Comparison of ENCODE assay signal across 9 mouse cellular contexts in genomic region chr17:15379741-15380526, GRCm38 (mm10). TPM values are rescaled to one million over a fixed set of nuclear protein-coding genes. Genes with fewer than 3 reads are reported as not detected.
DNase-seq lines count a peak whose midpoint lies in the region; ATAC-seq and TF ChIP-seq lines count a peak whose summit lies in the region.
"Had no signal": no experiment of that assay in that cellular context is flagged by ENCODE, and none has a peak within 500 bp of the region (broad histone marks: within the 10 kb centered on the region; RNA-seq: fewer than 3 reads in every experiment).

No protein-coding gene starts in this region.

- peaks cover 77% of the 10 kb centered on the region for H3K27me3 ChIP-seq in heart, embryonic 14.5 days (ENCODE audit: control insufficient read depth, insufficient read depth, low read length)
- 0 out of 2 replicates have a peak, but pooled peaks cover 3% of the 10 kb centered on the region for H3K27me3 ChIP-seq in hindbrain, embryonic 15.5 days
- no peaks in the 10 kb centered on the region for H3K27me3 ChIP-seq in midbrain, embryonic 14.5 days (ENCODE audit: control insufficient read depth, insufficient read depth, low read length)

- DNase-seq in heart, adult 9 months (ENCODE audit: low spot score in 2 of 2), result no peak
- DNase-seq in midbrain, embryonic 14.5 days, result no peak
- no peak for DNase-seq in left cerebral cortex, adult 18-20 months (ENCODE audit: low spot score in 2 of 2)
- no peak for DNase-seq in layer of hippocampus, adult 11-12 months (ENCODE audit: low spot score)
- DNase-seq: cerebellum, adult 11 months had no signal

- peak overlapping the region; percentile 37 to 49; a peak in 3 of 4 replicates for H3K4me3 ChIP-seq in heart, embryonic 14.5 days (ENCODE audit: control insufficient read depth in 1 of 2, insufficient read depth in 1 of 2, low read depth in 1 of 2, low read length in 2 of 2)
- H3K4me3 ChIP-seq in cortical plate, adult 2 months (ENCODE audit: insufficient read depth, low read length), result peak overlapping the region; percentile 29; the same call in 1 of the 2 replicates
- peak overlapping the region; percentile 50 for H3K4me3 ChIP-seq in hindbrain, embryonic 15.5 days
- H3K4me3 ChIP-seq in midbrain, embryonic 14.5 days (replicated peaks; ENCODE audit: low read depth, low read length), result peak overlapping the region; percentile 39

- H3K4me2 ChIP-seq in heart, embryonic 14.5 days (ENCODE audit: low read length), result peak overlapping the region; percentile 93
- peak overlapping the region; percentile 97 for H3K4me2 ChIP-seq in hindbrain, embryonic 15.5 days
- peak overlapping the region; percentile 81 for H3K4me2 ChIP-seq in midbrain, embryonic 14.5 days (ENCODE audit: low read length)

- no peak for TF ChIP-seq POLR2A in cortical plate, adult 2 months (IDR thresholded peaks at IDR 0.05; ENCODE audit: extremely low read depth, insufficient read depth, low read length)

- ATAC-seq in heart, embryonic 14.5 days (ENCODE audit: insufficient number of reproducible peaks, insufficient read depth, low FRiP score, low read depth), result no peak
- no peak for ATAC-seq in hindbrain, embryonic 15.5 days (ENCODE audit: low FRiP score, low read depth)
- ATAC-seq in midbrain, embryonic 14.5 days (ENCODE audit: low FRiP score, low TSS enrichment), result no peak
- no peak for ATAC-seq in erythroblast, adult 5-6 weeks (replicated peaks; ENCODE audit: low FRiP score, poor library complexity, severe bottlenecking)

- TF ChIP-seq CTCF in cortical plate, adult 2 months (IDR thresholded peaks at IDR 0.05; ENCODE audit: extremely low read depth, insufficient read depth, low read length), result no peak

- 15% methylated on average over 17 of the region's 17 CpGs for WGBS in heart, embryonic 14.5 days
- WGBS in hindbrain, embryonic 15.5 days, result 10% methylated on average over 17 of the region's 17 CpGs
- WGBS in midbrain, embryonic 14.5 days, result 7% methylated on average over 17 of the region's 17 CpGs

- H3K4me1 ChIP-seq in heart, embryonic 14.5 days (ENCODE audit: control insufficient read depth in 2 of 2, insufficient read depth in 2 of 2, low read length in 2 of 2), result peaks cover 7 to 23% of the 10 kb centered on the region in 2 experiments; a peak in 3 of 4 replicates
- peaks cover 2% of the 10 kb centered on the region; the same call in 1 of the 2 replicates for H3K4me1 ChIP-seq in cortical plate, adult 2 months (ENCODE audit: control insufficient read depth, insufficient read depth, low read length)
- H3K4me1 ChIP-seq in hindbrain, embryonic 15.5 days (replicated peaks), result peaks cover 41% of the 10 kb centered on the region
- H3K4me1 ChIP-seq in midbrain, embryonic 14.5 days (ENCODE audit: control insufficient read depth, insufficient read depth, low read length), result peaks cover 34% of the 10 kb centered on the region

- peaks cover 4% of the 10 kb centered on the region; the same call in 1 of the 2 replicates for H3K9me3 ChIP-seq in heart, embryonic 14.5 days (ENCODE audit: control insufficient read depth, low read length)
- H3K9me3 ChIP-seq in hindbrain, embryonic 15.5 days, result no peaks in the 10 kb centered on the region
- no peaks in the 10 kb centered on the region for H3K9me3 ChIP-seq in midbrain, embryonic 14.5 days (ENCODE audit: control insufficient read depth, low read length)

- H3K9ac ChIP-seq in heart, embryonic 14.5 days (ENCODE audit: low read length), result peak overlapping the region; percentile 64
- peak overlapping the region; percentile 45 for H3K9ac ChIP-seq in hindbrain, embryonic 15.5 days
- H3K9ac ChIP-seq in midbrain, embryonic 14.5 days (replicated peaks; ENCODE audit: low read length), result peak overlapping the region; percentile 43

- no peak overlapping the region for H3K27ac ChIP-seq in heart, embryonic 14.5 days (replicated peaks in 1 of 2; ENCODE audit: control insufficient read depth in 1 of 2, insufficient read depth in 1 of 2, low read depth in 2 of 2, low read length in 2 of 2)
- no peak overlapping the region for H3K27ac ChIP-seq in cortical plate, adult 2 months (ENCODE audit: insufficient read depth, low read length)
- no peak overlapping the region for H3K27ac ChIP-seq in hindbrain, embryonic 15.5 days (replicated peaks)
- H3K27ac ChIP-seq in midbrain, embryonic 14.5 days (replicated peaks; ENCODE audit: low read depth, low read length), result no peak overlapping the region

- H3K36me3 ChIP-seq in heart, embryonic 14.5 days (ENCODE audit: control insufficient read depth, insufficient read depth, low read length), result no peaks in the 10 kb centered on the region
- H3K36me3 ChIP-seq in hindbrain, embryonic 15.5 days, result no peaks in the 10 kb centered on the region
- H3K36me3 ChIP-seq in midbrain, embryonic 14.5 days (ENCODE audit: control insufficient read depth, insufficient read depth, low read length), result no peaks in the 10 kb centered on the region

RNA-seq across cellular contexts. Expression of gene Dll1, which starts 3.3 kb away (rescaled TPM):
- 4.7 and 4.9 TPM in 2 replicates for polyA plus RNA-seq in heart, embryonic 14.5 days (2014; fragmentation: Nextera tagmentation; extraction: Ambion mirVana)
- 4.7 and 5.5 TPM in 2 replicates for polyA plus RNA-seq in cortical plate, adult 2 months (2012; rRNA removed)
- 18.2 and 21.4 TPM in 2 replicates for polyA plus RNA-seq in hindbrain, embryonic 15.5 days (2015; fragmentation: Nextera tagmentation; extraction: Ambion mirVana)
- 23.5 and 24.4 TPM in 2 replicates for polyA plus RNA-seq in midbrain, embryonic 14.5 days (2014; fragmentation: Nextera tagmentation; extraction: Ambion mirVana)
- not detected in 2 replicates for total RNA-seq in erythroblast, adult 5-6 weeks (2015; ENCODE audit: low replicate concordance)
- not detected in 2 replicates for total RNA-seq in erythroblast, adult 5-6 weeks (2017; ENCODE audit: low replicate concordance)
- 1 to 10 TPM; 5.3 to 7.0 TPM for total RNA-seq in left cerebral cortex, adult 18-20 months (2021)

RNA-seq across cellular contexts. Expression of gene Fam120b, which starts 16.1 kb away (rescaled TPM):
- polyA plus RNA-seq in heart, embryonic 14.5 days (2014; fragmentation: Nextera tagmentation; extraction: Ambion mirVana), result 16.5 and 17.5 TPM in 2 replicates
- polyA plus RNA-seq in cortical plate, adult 2 months (2012; rRNA removed), result 27.8 and 29.3 TPM in 2 replicates
- polyA plus RNA-seq in hindbrain, embryonic 15.5 days (2015; fragmentation: Nextera tagmentation; extraction: Ambion mirVana), result 45.0 and 45.7 TPM in 2 replicates
- 36.9 and 49.1 TPM in 2 replicates for polyA plus RNA-seq in midbrain, embryonic 14.5 days (2014; fragmentation: Nextera tagmentation; extraction: Ambion mirVana)
- total RNA-seq in erythroblast, adult 5-6 weeks (2015; ENCODE audit: low replicate concordance), result 3.3 TPM in 2 replicates
- total RNA-seq in erythroblast, adult 5-6 weeks (2017; ENCODE audit: low replicate concordance), result 2.1 and 3.3 TPM in 2 replicates
- 10 to 100 TPM; 44.0 to 46.6 TPM for total RNA-seq in left cerebral cortex, adult 18-20 months (2021)
